Mouse (Mus musculus) lung, embryonic 14.5 days (tissue): ENCODE results near the gene Chgb. TPM values are rescaled to one million over a fixed set of nuclear protein-coding genes. Genes with fewer than 3 reads are reported as not detected.

Source experiments
- ATAC-seq: fragments of 200-750 bp; cut with Nextera tagmentation; 2 replicates; pipeline ENCODE4 v1.8.0; 2017; ENCODE audit warnings: mild to moderate bottlenecking, moderate TSS enrichment, moderate library complexity; ENCODE audit not compliant: insufficient read depth
- DNase-seq: peaks from one replicate; pipeline ENCODE4 v3.0.0-alpha.2; 2015
- H3K27ac ChIP-seq: fragments of 300-500 bp; sonication (generic); 2 replicates; pipeline ENCODE4 v1.5.1; 2014; ENCODE audit warnings: low read depth, mild to moderate bottlenecking, moderate library complexity
- H3K27me3 ChIP-seq: fragments of 300-500 bp; sonication (generic); 2 replicates; pipeline ENCODE4 v1.6.1; 2014; ENCODE audit warnings: low read length, control low read depth; ENCODE audit not compliant: insufficient read depth
- H3K36me3 ChIP-seq: fragments of 300-500 bp; sonication (generic); 2 replicates; pipeline ENCODE4 v1.6.1; 2014; ENCODE audit warnings: control low read depth; ENCODE audit not compliant: insufficient read depth
- H3K4me1 ChIP-seq: fragments of 300-500 bp; sonication (generic); 2 replicates; pipeline ENCODE4 v1.6.1; 2014; ENCODE audit warnings: antibody characterized with exemption, control low read depth; ENCODE audit not compliant: insufficient read depth
- H3K4me2 ChIP-seq: fragments of 300-500 bp; sonication (generic); 2 replicates; pipeline ENCODE4 v1.6.1; 2014; ENCODE audit warnings: mild to moderate bottlenecking
- H3K4me3 ChIP-seq: fragments of 300-500 bp; sonication (generic); 2 replicates; pipeline ENCODE4 v1.5.1; 2014; ENCODE audit warnings: low read depth, low read length
- H3K9ac ChIP-seq: fragments of 300-500 bp; sonication (generic); 2 replicates; pipeline ENCODE4 v1.6.1; 2014
- H3K9me3 ChIP-seq: fragments of 300-500 bp; sonication (generic); 2 replicates; pipeline ENCODE4 v1.6.1; 2016; ENCODE audit warnings: low read depth, low read length, control low read depth
- CTCF ChIP-seq: IDR thresholded peaks from 2 replicates; pipeline ENCODE4 v1.5.1; 2016; ENCODE audit warnings: antibody characterized with exemption, low read depth
- WGBS: fragments of 180-500 bp; shearing (Covaris S2); extraction: QIAGEN DNeasy Blood & Tissue Kit; methylation state at CpG from one replicate; pipeline ENCODE4 v1.1.7; 2014; 5-methylcytosine and 5-hydroxymethylcytosine counted together
- polyA plus RNA-seq: library from polyadenylated mRNA; unstranded; fragments of >200 nt; fragmentation: Nextera tagmentation; extraction: Ambion mirVana; gene quantifications from 2 replicates; pipeline ENCODE4 v1.2.1, GENCODE M21; 2014

Gene Chgb
- 0.14 and 0.28 TPM in 2 replicates for polyA plus RNA-seq

- Histone ChIP-seq H3K27me3 (no peaks in the 10 kb centered on the region), H3K4me2 (peak within 1 kb of the TSS; percentile 74), H3K9me3 (no peaks in the 10 kb centered on the region), H3K4me3 (peak within 1 kb of the TSS; percentile 37), H3K4me1 (no peaks in the 10 kb centered on the region), H3K27ac (no peak within 1 kb of the TSS), H3K36me3 (no peaks in the 10 kb centered on the region), H3K9ac (no peak within 1 kb of the TSS)
- DNase-seq (no peak), ATAC-seq (no peak)
- no peak for TF ChIP-seq CTCF
- WGBS, result 8% methylated on average over 4 of the region's 4 CpGs
Observed at GRCm38 (mm10) chr2:132780978-132781377, at the start of gene Chgb. TSS of gene Chgb (plus strand) at chr2:132781278.

DNA sequence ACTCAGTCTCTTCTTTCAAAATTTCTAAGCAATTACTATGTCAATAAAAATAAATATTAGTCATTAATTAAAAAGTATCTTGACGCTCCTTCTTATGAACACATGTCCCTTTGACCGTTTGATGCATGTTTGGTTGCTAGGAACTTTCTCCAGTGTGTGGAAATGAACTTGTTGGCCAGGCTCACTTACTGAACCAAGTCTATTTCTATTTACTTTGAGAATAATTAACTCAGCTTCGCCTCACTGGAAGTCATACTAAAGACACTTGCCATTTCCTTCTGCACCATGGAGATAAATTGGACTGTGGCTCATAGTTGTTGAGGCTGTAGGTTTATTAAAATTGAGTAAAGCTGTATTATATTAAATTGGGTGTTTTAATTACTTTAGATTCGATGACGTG lies 48.1 kb upstream of the Chgb start:
- no peak overlapping the region for H3K4me3 ChIP-seq
- no peak overlapping the region for H3K4me2 ChIP-seq
- H3K9ac ChIP-seq, result no peak overlapping the region
- H3K4me1 ChIP-seq, result no peaks in the 10 kb centered on the region
- no peak for ATAC-seq
- H3K27me3 ChIP-seq, result no peaks in the 10 kb centered on the region
- H3K36me3 ChIP-seq, result no peaks in the 10 kb centered on the region
- no peak overlapping the region for H3K27ac ChIP-seq
- WGBS, result 62% methylated on average over 5 of the region's 5 CpGs
- no peaks in the 10 kb centered on the region for H3K9me3 ChIP-seq
- no peak for TF ChIP-seq CTCF
- DNase-seq, result no peak

- Histone ChIP-seq H3K4me3 (no peak overlapping the region), H3K4me2 (no peak overlapping the region), H3K36me3 (no peaks in the 10 kb centered on the region), H3K4me1 (no peaks in the 10 kb centered on the region), H3K9me3 (no peaks in the 10 kb centered on the region), H3K27ac (no peak overlapping the region), H3K9ac (no peak overlapping the region), H3K27me3 (no peaks in the 10 kb centered on the region)
- no peak for ATAC-seq
- 92% methylated on average over 10 of the region's 10 CpGs for WGBS
- no peak for TF ChIP-seq CTCF
- no peak for DNase-seq
Observed at GRCm38 (mm10) chr2:132733603-132734573, 47.2 kb upstream of the Chgb start.

- Histone ChIP-seq H3K9ac (no peak overlapping the region), H3K4me1 (no peaks in the 10 kb centered on the region), H3K27me3 (no peaks in the 10 kb centered on the region), H3K4me2 (no peak overlapping the region), H3K9me3 (no peaks in the 10 kb centered on the region), H3K27ac (no peak overlapping the region), H3K4me3 (no peak overlapping the region), H3K36me3 (no peaks in the 10 kb centered on the region)
- DNase-seq, result no peak
- ATAC-seq, result no peak
- no peak for TF ChIP-seq CTCF
- WGBS, result 63% methylated on average over 2 of the region's 2 CpGs
Observed at GRCm38 (mm10) chr2:132738816-132739432, 42.2 kb upstream of the Chgb start.

DNA sequence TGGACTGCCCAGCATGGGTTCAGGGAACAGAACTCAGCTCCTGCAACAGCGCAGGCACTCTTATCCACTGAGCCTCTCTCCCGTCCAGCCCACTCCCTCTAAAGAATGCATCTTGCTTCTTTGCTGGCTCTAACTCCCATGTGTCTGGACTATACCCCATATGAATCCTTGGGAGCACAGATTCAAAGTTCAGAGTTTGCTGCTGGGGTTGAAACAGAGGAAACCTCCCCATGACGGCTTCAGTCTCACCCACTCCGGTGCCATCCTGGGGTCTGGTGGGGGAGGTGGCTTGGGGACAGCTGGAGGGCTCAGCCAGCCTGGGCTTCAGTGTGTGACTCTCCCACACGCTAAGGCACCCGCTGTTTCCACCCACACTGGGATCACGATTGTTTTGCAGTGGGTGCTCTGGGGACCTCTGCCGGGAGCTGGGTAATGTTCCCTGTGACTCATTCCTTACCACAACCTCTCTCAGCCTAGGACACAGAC lies 39.2 kb upstream of the Chgb start:
- no peak for DNase-seq
- WGBS, result 65% methylated on average over 8 of the region's 8 CpGs
- no peaks in the 10 kb centered on the region for H3K27me3 ChIP-seq
- no peak for ATAC-seq
- no peak overlapping the region for H3K4me3 ChIP-seq
- no peak overlapping the region for H3K9ac ChIP-seq
- no peaks in the 10 kb centered on the region for H3K36me3 ChIP-seq
- H3K9me3 ChIP-seq, result no peaks in the 10 kb centered on the region
- H3K4me1 ChIP-seq, result no peaks in the 10 kb centered on the region
- H3K4me2 ChIP-seq, result no peak overlapping the region
- TF ChIP-seq CTCF, result no peak
- no peak overlapping the region for H3K27ac ChIP-seq

DNA sequence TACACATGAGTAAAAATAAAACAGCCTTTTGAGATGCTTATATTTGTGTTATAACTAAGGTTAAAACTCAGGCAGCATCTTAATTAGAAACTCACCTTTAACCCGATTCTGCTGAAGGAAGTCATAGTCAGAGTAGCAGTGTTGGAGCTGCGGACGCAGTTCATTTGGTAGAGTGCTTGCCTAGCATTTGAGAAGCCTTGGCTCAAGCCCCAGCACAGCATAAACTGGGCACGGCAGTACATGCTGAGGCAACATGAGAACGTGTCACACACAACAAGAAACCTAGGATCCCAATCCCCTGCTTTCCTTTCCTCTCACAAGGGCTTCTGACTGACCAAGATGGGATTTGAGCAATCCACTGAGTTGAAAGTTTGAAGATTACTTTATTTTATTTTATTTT lies 36.2 kb upstream of the Chgb start:
- H3K9ac ChIP-seq, result no peak overlapping the region
- no peaks in the 10 kb centered on the region for H3K36me3 ChIP-seq
- DNase-seq (no peak), ATAC-seq (no peak)
- H3K27ac ChIP-seq, result no peak overlapping the region
- no peak for TF ChIP-seq CTCF
- no peak overlapping the region for H3K4me2 ChIP-seq
- H3K4me3 ChIP-seq, result no peak overlapping the region
- WGBS, result 92% methylated on average over 5 of the region's 5 CpGs
- H3K9me3 ChIP-seq, result no peaks in the 10 kb centered on the region
- H3K27me3 ChIP-seq, result no peaks in the 10 kb centered on the region
- no peaks in the 10 kb centered on the region for H3K4me1 ChIP-seq

GRCm38 (mm10) chr2:132746108-132746507 lies 35.0 kb upstream of the Chgb start:
- DNase-seq, result no peak
- no peak for TF ChIP-seq CTCF
- Histone ChIP-seq H3K36me3 (no peaks in the 10 kb centered on the region), H3K4me1 (no peaks in the 10 kb centered on the region), H3K4me3 (no peak overlapping the region), H3K9ac (no peak overlapping the region), H3K27me3 (no peaks in the 10 kb centered on the region), H3K27ac (no peak overlapping the region), H3K4me2 (no peak overlapping the region), H3K9me3 (no peaks in the 10 kb centered on the region)
- no peak for ATAC-seq
- 78% methylated on average over 3 of the region's 3 CpGs for WGBS
